Mouse (Mus musculus) central nervous system, embryonic 18 days (tissue): ENCODE results near the gene Krt72. TPM values are rescaled to one million over a fixed set of nuclear protein-coding genes. Genes with fewer than 3 reads are reported as not detected.

ENCODE experiments used
- polyA plus RNA-seq: library from polyadenylated mRNA; depleted of rRNA; stranded (reverse); fragments of >200 nt; gene quantifications from 2 replicates; pipeline ENCODE4 v1.2.3, GENCODE M21; 2012; rRNA removed

Gene Krt72
- polyA plus RNA-seq, result 0.11 and 0.13 TPM in 2 replicates

GRCm38 (mm10) chr15:101786360-101786759 lies at the start of gene Krt72:
Gene Krt72, minus strand, starts transcription at chr15:101786460.

DNA sequence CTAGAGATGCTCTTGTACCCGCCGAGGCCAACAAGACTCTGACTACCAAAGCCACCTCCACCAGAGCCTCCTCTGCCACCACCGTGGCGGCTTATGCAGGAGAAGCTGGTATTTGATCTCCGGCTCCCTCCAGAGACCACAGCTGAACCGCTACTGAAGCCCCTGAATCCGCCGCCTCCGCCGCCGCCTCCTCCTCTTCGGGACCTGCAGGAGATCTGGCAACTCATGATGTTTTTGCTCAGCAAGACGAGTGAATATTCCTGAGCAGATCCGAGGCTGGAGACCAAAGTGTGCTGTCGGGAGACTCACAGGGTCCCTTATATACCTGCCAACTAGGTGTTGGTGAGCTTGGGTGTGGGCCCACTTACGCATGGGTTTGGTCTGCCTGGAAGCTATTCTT lies 31.6 kb upstream of the Krt72 start, which contains the start of gene Krt2:
Gene Krt2 (minus strand): TSS at position 295 of the 400 bp plus-strand sequence.

GRCm38 (mm10) chr15:101802296-101802835 lies 16.1 kb upstream of the Krt72 start, which contains the start of gene Krt73:
Gene Krt73, minus strand, starts transcription at chr15:101802346.

GRCm38 (mm10) chr15:101742711-101743110 lies 43.5 kb downstream of the Krt72 start, which contains the start of gene Krt71:
Gene Krt71, minus strand, starts transcription at chr15:101743109.

Other genes with a start within 250 kb of the Krt72 start
- gene Krt82, start 235.8 kb downstream of the Krt72 start, polyA plus RNA-seq, result not detected in 2 replicates
- gene Krt90, start 223.5 kb downstream of the Krt72 start, polyA plus RNA-seq, result 0.15 and 0.16 TPM in 2 replicates
- gene Krt75, start 212.6 kb downstream of the Krt72 start, polyA plus RNA-seq, result 0.07 and 0.09 TPM in 2 replicates
- not detected in 2 replicates for gene Gm5414, start 158.3 kb downstream of the Krt72 start, polyA plus RNA-seq
- gene Gm5478, start 139.1 kb downstream of the Krt72 start, polyA plus RNA-seq, result not detected in 2 replicates
- gene Krt6b, start 106.2 kb downstream of the Krt72 start, polyA plus RNA-seq, result 0.41 TPM in 1 of 2 replicates, not detected in the other
- gene Krt6a, start 92.2 kb downstream of the Krt72 start, polyA plus RNA-seq, result 0.04 and 40.9 TPM in 2 replicates
- 0.08 and 1.1 TPM in 2 replicates for gene Krt5, start 73.6 kb downstream of the Krt72 start, polyA plus RNA-seq
- gene Krt71, start 43.4 kb downstream of the Krt72 start, polyA plus RNA-seq, result 0.08 and 0.36 TPM in 2 replicates
- 0.52 and 0.95 TPM in 2 replicates for gene Krt73, start 15.9 kb upstream of the Krt72 start, polyA plus RNA-seq
- gene Krt2, start 31.7 kb upstream of the Krt72 start, polyA plus RNA-seq, result 0.03 TPM in 2 replicates
- 23.8 and 28.4 TPM in 2 replicates for gene Krt1, start 64.3 kb upstream of the Krt72 start, polyA plus RNA-seq
- gene Krt77, start 83.2 kb upstream of the Krt72 start, polyA plus RNA-seq, result 2.3 and 2.6 TPM in 2 replicates
- 0.05 and 0.06 TPM in 2 replicates for gene Krt76, start 106.5 kb upstream of the Krt72 start, polyA plus RNA-seq
- not detected in 2 replicates for gene Krt4, start 138.3 kb upstream of the Krt72 start, polyA plus RNA-seq
- gene Krt79, start 153.9 kb upstream of the Krt72 start, polyA plus RNA-seq, result 0.21 and 0.37 TPM in 2 replicates
- 0.01 and 0.48 TPM in 2 replicates for gene Krt78, start 167.8 kb upstream of the Krt72 start, polyA plus RNA-seq
- gene Krt8, start 218.0 kb upstream of the Krt72 start, polyA plus RNA-seq, result 1.5 and 55.6 TPM in 2 replicates
- 1.5 and 29.3 TPM in 2 replicates for gene Krt18, start 241.7 kb upstream of the Krt72 start, polyA plus RNA-seq